Mouse (Mus musculus) E14TG2a.4 (cell line): ENCODE data around the gene Dcaf5.
"Not testable (repeated sequence)": the region's sequence is repeated elsewhere in the genome, so short reads cannot be mapped to it uniquely, and the experiment has no call there.

Experiments used
- H3K27me3 ChIP-seq: 2 replicates; pipeline ENCODE4 v1.6.1; 2014; ENCODE audit warnings: low read length, control low read depth; ENCODE audit not compliant: insufficient read depth
- H3K36me3 ChIP-seq: 2 replicates; pipeline ENCODE4 v1.6.1; 2014; ENCODE audit warnings: low read length, control low read depth; ENCODE audit not compliant: insufficient read depth
- H3K4me1 ChIP-seq: replicated peaks from 2 replicates; pipeline ENCODE4 v1.6.1; 2014; ENCODE audit warnings: low read depth, low read length, control low read depth
- H3K4me3 ChIP-seq: replicated peaks from 2 replicates; pipeline ENCODE4 v1.5.1; 2014; ENCODE audit warnings: mild to moderate bottlenecking, low read length
- H3K9me3 ChIP-seq: 2 replicates; pipeline ENCODE4 v1.6.1; 2014; ENCODE audit warnings: low read length, control low read depth
- CTCF ChIP-seq: conservative IDR thresholded peaks from 2 replicates; pipeline ENCODE4 v1.5.1; 2014; ENCODE audit warnings: low read length
- NANOG ChIP-seq: IDR thresholded peaks from 2 replicates; pipeline ENCODE4 v1.6.1; 2014; ENCODE audit warnings: borderline replicate concordance, low read length, mixed read lengths
- POU5F1 ChIP-seq: IDR thresholded peaks from 2 replicates; pipeline ENCODE4 v1.6.1; 2014; ENCODE audit warnings: low read length, borderline replicate concordance

The Dcaf5 gene

DNA sequence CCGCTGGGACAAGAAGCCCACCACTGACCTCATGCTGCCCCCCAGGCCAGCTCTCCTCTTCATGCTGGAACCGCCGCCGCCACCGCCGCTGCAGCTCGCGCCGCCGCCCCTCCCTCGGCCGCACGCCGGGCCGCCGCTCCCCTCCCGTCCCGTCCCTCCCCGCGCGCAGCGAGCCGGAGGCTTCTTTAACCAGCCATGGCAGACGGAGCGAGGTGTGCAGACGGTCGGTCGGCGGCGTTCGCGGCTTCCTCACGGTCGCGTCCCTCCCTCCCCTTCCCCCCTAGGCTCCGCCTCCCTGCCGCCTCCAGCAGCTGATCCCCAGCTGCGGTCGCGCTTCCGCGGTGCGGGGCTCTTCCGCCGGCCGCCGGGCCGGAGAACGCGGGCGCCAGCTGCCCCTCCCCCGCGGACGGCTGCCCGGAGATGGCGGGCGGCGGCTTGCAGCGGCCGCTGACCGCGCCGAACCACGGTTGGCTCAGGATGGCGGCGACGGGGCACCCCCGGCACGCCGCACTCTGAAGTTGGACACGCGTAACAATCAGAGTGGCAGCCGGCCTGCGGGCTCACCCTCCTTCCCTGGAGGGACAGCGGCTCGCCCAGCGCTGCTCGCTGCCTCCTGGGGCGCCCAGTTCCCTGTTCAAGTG is at the start of gene Dcaf5:
Dcaf5 (minus strand) TSS at position 266 of the 641 bp plus-strand sequence.
- Histone ChIP-seq H3K4me3 (peak within 1 kb of the TSS; percentile 89), H3K9me3 (no peaks in the 10 kb centered on the region), H3K27me3 (peaks cover 13% of the 10 kb centered on the region), H3K4me1 (peaks cover 18% of the 10 kb centered on the region), H3K36me3 (no peaks in the 10 kb centered on the region)
- no peak for TF ChIP-seq CTCF
- no peak for TF ChIP-seq POU5F1

DNA sequence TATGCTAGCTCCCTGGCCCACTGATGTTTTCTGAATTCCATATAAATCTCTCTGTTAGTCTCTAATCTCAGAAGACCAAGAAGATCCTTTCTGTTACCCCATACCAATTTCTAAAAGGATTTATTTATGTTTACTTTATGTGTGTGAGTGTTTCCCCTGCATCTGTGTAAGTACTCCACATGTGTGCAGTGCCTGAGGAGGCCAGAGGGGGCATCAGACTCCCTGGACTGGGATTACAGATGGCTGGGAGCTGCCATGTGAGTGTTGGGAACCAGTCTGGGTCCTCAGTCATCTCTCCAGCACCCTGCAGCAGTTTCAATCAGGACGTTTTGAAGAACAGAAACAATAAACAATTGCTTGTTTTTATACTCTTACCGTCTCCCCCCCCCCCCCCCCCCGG is 47.0 kb upstream of the Dcaf5 start:
- Histone ChIP-seq H3K36me3 (peaks cover 18% of the 10 kb centered on the region), H3K4me3 (no peak overlapping the region), H3K9me3 (no peaks in the 10 kb centered on the region), H3K27me3 (no peaks in the 10 kb centered on the region), H3K4me1 (peaks cover 35% of the 10 kb centered on the region)
- TF ChIP-seq NANOG, result no peak
- TF ChIP-seq CTCF, result peak; percentile 90

DNA sequence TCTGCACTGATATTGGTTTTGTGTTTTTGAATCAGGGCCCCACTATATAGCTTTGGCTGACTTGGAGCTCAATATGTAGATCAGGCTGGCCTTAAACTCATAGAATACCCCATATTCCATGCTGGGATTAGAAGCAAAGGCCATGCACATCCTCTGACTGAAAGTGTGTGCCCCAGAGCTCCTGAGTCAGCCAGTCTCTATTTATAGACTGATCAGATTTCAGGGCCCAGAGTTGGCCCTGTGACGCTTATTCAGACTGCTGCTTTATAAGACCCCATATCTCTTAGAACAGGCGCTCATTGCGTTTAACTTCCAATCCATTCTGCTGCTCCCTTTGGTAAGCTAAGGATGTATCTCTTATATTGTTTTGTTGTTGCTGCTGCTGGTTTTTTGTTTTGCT is 43.6 kb upstream of the Dcaf5 start:
- Histone ChIP-seq H3K27me3 (no peaks in the 10 kb centered on the region), H3K36me3 (peaks cover 21% of the 10 kb centered on the region), H3K9me3 (no peaks in the 10 kb centered on the region), H3K4me1 (peaks cover 6% of the 10 kb centered on the region), H3K4me3 (no peak overlapping the region)
- TF ChIP-seq NANOG (no peak), POU5F1 (no peak), CTCF (no peak)

GRCm38 (mm10) chr12:80473731-80474130 is 37.3 kb upstream of the Dcaf5 start:
- Histone ChIP-seq H3K36me3 (peaks cover 7% of the 10 kb centered on the region; the same call in 1 of the 2 replicates), H3K4me1 (peaks cover 13% of the 10 kb centered on the region; the same call in 1 of the 2 replicates), H3K4me3 (no peak overlapping the region), H3K27me3 (no peaks in the 10 kb centered on the region), H3K9me3 (no peaks in the 10 kb centered on the region)
- TF ChIP-seq CTCF, result no peak
- TF ChIP-seq POU5F1, result no peak
- no peak for TF ChIP-seq NANOG

DNA sequence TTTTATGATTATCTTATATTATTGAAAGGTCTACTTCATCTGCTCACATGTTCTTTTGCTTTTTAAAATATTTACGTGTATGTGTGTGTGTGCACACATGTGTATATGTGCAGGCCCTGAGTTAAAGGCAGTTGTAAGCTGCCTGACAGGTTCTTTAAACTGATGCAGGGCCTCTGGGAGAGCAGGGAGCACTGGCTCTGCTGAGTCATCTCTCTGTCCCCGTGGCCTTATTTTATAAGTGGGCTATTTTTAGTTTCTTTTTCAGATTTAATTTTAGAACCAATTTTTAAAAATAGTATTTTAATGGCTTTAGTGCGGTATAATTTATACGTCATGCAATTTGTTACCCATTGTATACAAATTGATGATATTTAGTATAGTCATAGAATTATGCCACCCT is 35.5 kb upstream of the Dcaf5 start:
- H3K9me3 ChIP-seq, result no peaks in the 10 kb centered on the region
- peaks cover 6% of the 10 kb centered on the region; the same call in 1 of the 2 replicates for H3K36me3 ChIP-seq
- H3K4me1 ChIP-seq, result peaks cover 13% of the 10 kb centered on the region; the same call in 1 of the 2 replicates
- H3K27me3 ChIP-seq, result no peaks in the 10 kb centered on the region
- TF ChIP-seq NANOG (no peak), CTCF (no peak), POU5F1 (no peak)
- no peak overlapping the region for H3K4me3 ChIP-seq

DNA sequence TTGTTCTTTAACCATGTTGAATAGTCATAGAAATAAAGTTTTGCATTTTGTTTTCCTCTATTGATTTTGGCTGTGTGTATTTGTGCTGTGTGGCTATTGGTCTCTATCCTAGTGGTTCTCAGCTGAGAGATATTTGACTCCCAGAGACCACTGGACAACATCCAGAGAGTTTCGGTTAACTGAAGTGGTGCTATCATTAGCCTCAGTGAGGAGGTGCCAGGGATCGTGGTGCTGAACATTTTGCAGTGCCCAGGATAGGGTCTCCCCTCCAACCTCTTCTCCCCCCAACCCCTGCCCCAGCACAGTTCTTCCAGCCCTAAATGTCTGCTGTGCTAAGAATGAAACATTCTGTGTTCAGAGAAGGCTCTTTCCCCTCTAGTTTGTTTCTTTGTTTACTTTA is 33.8 kb upstream of the Dcaf5 start:
- Histone ChIP-seq H3K4me1 (peaks cover 10% of the 10 kb centered on the region; the same call in 1 of the 2 replicates), H3K36me3 (no peaks in the 10 kb centered on the region), H3K27me3 (no peaks in the 10 kb centered on the region), H3K9me3 (no peaks in the 10 kb centered on the region), H3K4me3 (no peak overlapping the region)
- TF ChIP-seq CTCF (no peak), NANOG (no peak), POU5F1 (no peak)

- Histone ChIP-seq H3K27me3 (no peaks in the 10 kb centered on the region; the same call in 1 of the 2 replicates), H3K9me3 (no peaks in the 10 kb centered on the region), H3K4me3 (peak overlapping the region; percentile 93), H3K36me3 (no peaks in the 10 kb centered on the region), H3K4me1 (peaks cover 11% of the 10 kb centered on the region)
- no peak for TF ChIP-seq CTCF
- TF ChIP-seq NANOG, result no peak
- TF ChIP-seq POU5F1, result no peak
Observed at GRCm38 (mm10) chr12:80463666-80464269, 27.4 kb upstream of the Dcaf5 start.

- H3K27me3 ChIP-seq, result no peaks in the 10 kb centered on the region; the same call in 1 of the 2 replicates
- no peaks in the 10 kb centered on the region for H3K36me3 ChIP-seq
- H3K9me3 ChIP-seq, result no peaks in the 10 kb centered on the region
- TF ChIP-seq CTCF (no peak), POU5F1 (no peak), NANOG (no peak)
- peak within 1 kb of the TSS; percentile 93 for H3K4me3 ChIP-seq
- peaks cover 11% of the 10 kb centered on the region for H3K4me1 ChIP-seq
Observed at GRCm38 (mm10) chr12:80462942-80463651, 26.7 kb upstream of the Dcaf5 start, which contains the start of gene Exd2. TSS of gene Exd2 (plus strand) at chr12:80463095.

GRCm38 (mm10) chr12:80462292-80462896 is 26.0 kb upstream of the Dcaf5 start:
- H3K36me3 ChIP-seq, H3K27me3 ChIP-seq, H3K9me3 ChIP-seq: not testable (repeated sequence)
- Histone ChIP-seq H3K4me1 (peaks cover 11% of the 10 kb centered on the region), H3K4me3 (peak overlapping the region; percentile 93)
